Mouse (Mus musculus): ENCODE measurements around the gene Fzd2.

DNA sequence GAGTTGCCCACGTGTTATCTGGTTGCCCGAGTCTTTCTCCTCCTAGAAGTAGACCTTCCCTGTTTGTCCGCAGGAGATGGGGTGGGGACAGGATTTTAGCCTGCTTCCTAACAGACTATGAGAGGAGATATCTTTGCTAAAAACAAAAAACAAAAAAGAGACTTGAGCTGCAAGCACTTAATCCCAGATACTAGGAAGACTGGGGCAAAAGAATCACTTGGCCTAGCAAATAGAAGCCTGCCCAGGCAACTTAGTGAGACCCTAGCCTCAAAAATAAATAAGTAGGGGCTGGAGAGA lies 24.2 kb upstream of the Fzd2 start:
- no peak for TF ChIP-seq CTCF (IDR thresholded peaks at IDR 0.05; ENCODE audit: low read depth)
- no peak for TF ChIP-seq EP300 (IDR thresholded peaks at IDR 0.05; ENCODE audit: low read depth)

Data from liver, embryonic 14.5 days (tissue).